Mouse (Mus musculus): Measurements from ENCODE around the gene Olfr167.
"Not testable (repeated sequence)": the region's sequence is repeated elsewhere in the genome, so short reads cannot be mapped to it uniquely, and the experiment has no call there.

The Olfr167 gene

DNA sequence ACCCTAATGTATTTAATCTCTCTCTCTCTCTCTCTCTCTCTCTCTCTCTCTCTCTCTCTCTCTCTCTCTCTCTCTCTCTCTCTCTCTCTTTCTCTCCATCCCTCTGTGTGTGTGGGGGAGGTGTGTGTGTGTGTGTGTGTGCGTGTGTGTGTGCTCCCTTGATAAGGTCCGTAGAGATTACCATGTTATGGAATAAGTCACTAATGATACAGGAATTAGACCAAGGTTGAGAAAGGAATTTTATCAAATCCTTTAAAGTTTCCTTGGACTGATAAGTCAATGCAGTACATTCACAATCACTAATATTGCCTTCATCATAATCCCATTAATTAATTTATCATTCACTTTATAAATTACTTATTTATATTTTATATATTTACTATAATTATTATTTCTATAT is at the start of gene Olfr167:
Olfr167 (minus strand) TSS at position 101 of the 400 bp plus-strand sequence.
- DNase-seq (ENCODE audit: low spot score): no peak

- DNase-seq (ENCODE audit: low spot score): not testable (repeated sequence)
Observed at GRCm38 (mm10) chr16:19571709-19572108, 49.6 kb upstream of the Olfr167 start, which contains the start of gene Olfr169. Gene Olfr169 (minus strand): TSS chr16:19571809.

GRCm38 (mm10) chr16:19553429-19553828 is 31.4 kb upstream of the Olfr167 start:
- not testable (repeated sequence) for DNase-seq (ENCODE audit: low spot score)

DNA sequence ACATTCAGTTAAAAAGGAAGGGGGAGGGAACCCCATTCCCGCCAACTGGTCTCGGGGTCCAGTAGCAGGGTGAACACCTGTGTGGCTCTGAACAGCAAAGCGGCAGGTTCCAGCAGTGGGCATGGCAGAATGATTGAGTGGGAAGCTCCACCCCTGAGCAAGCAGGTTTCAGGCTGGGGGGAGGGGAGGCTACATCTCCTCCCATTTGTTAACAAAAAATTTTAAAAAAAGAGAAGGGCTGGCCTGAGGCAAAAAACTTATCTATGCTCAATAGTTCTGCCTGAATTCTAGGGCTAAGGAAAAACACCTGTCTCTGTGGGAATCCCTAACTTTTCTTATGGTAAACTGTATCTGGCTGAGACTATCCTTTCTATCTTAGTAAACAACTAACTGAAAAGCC is 30.2 kb upstream of the Olfr167 start:
- DNase-seq (ENCODE audit: low spot score): not testable (repeated sequence)

DNA sequence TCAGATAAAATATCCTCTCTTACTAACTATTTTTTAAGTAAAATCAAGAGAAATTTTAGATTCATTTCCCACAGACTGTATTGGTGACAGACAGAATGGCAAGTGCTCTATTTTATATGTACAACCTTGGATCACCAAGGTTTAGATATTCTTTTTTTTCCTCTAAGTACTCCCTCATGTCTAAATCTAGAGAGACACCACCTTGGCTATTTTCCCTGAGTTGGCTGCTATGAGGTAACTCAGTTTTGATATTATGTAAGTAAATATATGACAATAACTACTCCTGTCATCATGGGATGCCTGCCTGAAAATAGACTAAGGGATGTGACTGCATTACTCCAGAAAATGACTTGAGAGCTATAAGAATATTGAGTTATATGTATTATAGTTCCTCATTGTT is 13.4 kb upstream of the Olfr167 start, which contains the start of gene Olfr168:
Olfr168 (minus strand) TSS at position 101 of the 400 bp plus-strand sequence.
- DNase-seq (ENCODE audit: low spot score): no peak

DNA sequence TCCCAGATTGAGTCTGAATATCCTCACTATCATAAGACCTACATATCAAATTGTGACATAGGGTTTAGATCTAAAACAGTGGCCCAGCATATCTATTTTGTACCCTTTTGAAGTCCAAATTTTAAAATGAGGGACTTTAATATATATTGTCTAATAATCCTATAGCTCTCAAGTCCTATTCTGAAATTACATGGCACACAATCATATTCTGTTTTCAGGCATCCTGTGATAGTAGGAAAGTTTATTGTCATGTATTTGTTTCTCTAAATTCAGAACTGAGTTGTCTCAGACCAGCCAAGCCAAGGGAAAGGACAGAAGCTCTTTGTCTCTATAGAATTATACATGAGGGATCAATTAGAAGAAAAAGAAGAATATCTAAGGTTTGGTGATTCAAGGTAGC is 38.7 kb downstream of the Olfr167 start, which contains the start of gene Olfr166:
Olfr166 (plus strand) TSS at position 301 of the 400 bp plus-strand sequence.
- no peak for DNase-seq (ENCODE audit: low spot score)

DNA sequence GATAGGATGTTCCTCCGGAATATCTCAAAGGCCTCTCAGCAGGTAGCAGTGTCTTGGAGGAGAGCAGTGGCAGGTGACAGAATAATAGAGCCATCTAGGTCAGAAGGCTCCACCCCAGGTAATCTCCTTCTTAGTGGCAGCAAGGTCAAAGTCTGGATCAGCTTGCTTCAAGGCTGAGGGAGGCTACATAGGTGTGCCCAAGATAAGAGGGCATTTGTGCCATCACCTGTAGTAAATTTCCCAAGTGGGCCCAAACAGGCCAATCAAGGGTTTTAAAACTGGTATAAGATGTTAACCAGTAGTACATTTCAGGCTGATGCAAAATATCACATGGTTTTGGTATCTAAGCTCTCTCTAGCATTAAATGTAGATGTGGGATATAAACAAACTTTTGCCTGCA is 57.7 kb downstream of the Olfr167 start:
- DNase-seq (ENCODE audit: low spot score): no peak

Measured in layer of hippocampus, adult 9-10 months (tissue).